26 mouse cellular contexts compared by ENCODE assay signal in genomic region chr11:77440081-77440480, GRCm38 (mm10). TPM values are rescaled to one million over a fixed set of nuclear protein-coding genes. Genes with fewer than 3 reads are reported as not detected.
"Had no signal": no experiment of that assay in that cellular context is flagged by ENCODE, and none has a peak within 500 bp of the region (broad histone marks: within the 10 kb centered on the region; RNA-seq: fewer than 3 reads in every experiment).

No protein-coding gene starts in this region.

- DNase-seq: kidney, postnatal 25 days; layer of hippocampus, adult 9-11 months; liver; lung, adult 18-20 months; lung, postnatal 10 days; lung, postnatal 36 days; retina, postnatal 1 day; right cerebral cortex, postnatal 25 days; spleen, adult 18-20 months; thymus, postnatal 25 days had no signal

- H3K4me3 ChIP-seq: layer of hippocampus, adult 2 months; limb, embryonic 10.5 days; limb, embryonic 13.5 days; liver, embryonic 12.5 days; liver, embryonic 15.5 days; lung, embryonic 15.5 days; megakaryocyte, embryonic 14.5 days; midbrain, embryonic 10.5 days; midbrain, embryonic 13.5 days; myocyte; neural tube, embryonic 13.5 days; stomach, embryonic 15.5 days had no signal

- ATAC-seq: liver, embryonic 12.5 days; midbrain, embryonic 13.5 days; midbrain, embryonic 16.5 days had no signal

- H3K27ac ChIP-seq: layer of hippocampus, adult 2 months; limb, embryonic 10.5 days; limb, embryonic 13.5 days; liver, embryonic 12.5 days; liver, embryonic 15.5 days; lung, embryonic 15.5 days; midbrain, embryonic 10.5 days; midbrain, embryonic 13.5 days; neural tube, embryonic 13.5 days; stomach, embryonic 15.5 days had no signal

- H3K9ac ChIP-seq: limb, embryonic 13.5 days; liver, embryonic 12.5 days; liver, embryonic 15.5 days; lung, embryonic 15.5 days; midbrain, embryonic 13.5 days; neural tube, embryonic 13.5 days; stomach, embryonic 15.5 days had no signal

- H3K4me2 ChIP-seq: limb, embryonic 13.5 days; liver, embryonic 12.5 days; liver, embryonic 15.5 days; lung, embryonic 15.5 days; midbrain, embryonic 13.5 days; neural tube, embryonic 13.5 days; stomach, embryonic 15.5 days had no signal

- H3K27me3 ChIP-seq: limb, embryonic 13.5 days; liver, embryonic 12.5 days; liver, embryonic 15.5 days; lung, embryonic 15.5 days; megakaryocyte, embryonic 14.5 days; midbrain, embryonic 13.5 days; neural tube, embryonic 13.5 days; stomach, embryonic 15.5 days had no signal

- H3K9me3 ChIP-seq: limb, embryonic 10.5 days; limb, embryonic 13.5 days; liver, embryonic 12.5 days; liver, embryonic 15.5 days; lung, embryonic 15.5 days; megakaryocyte, embryonic 14.5 days; midbrain, embryonic 10.5 days; midbrain, embryonic 13.5 days; neural tube, embryonic 13.5 days; stomach, embryonic 15.5 days had no signal

- H3K36me3 ChIP-seq: lung, embryonic 15.5 days; stomach, embryonic 15.5 days had no signal

- H3K4me1 ChIP-seq: limb, embryonic 10.5 days; limb, embryonic 13.5 days; liver, embryonic 12.5 days; midbrain, embryonic 10.5 days; midbrain, embryonic 13.5 days; neural tube, embryonic 13.5 days; stomach, embryonic 15.5 days had no signal

RNA-seq across cellular contexts. Expression of gene Coro6, which starts 22.1 kb away (rescaled TPM):
- polyA plus RNA-seq: liver, embryonic 12.5 days; midbrain, embryonic 10.5 days; midbrain, embryonic 13.5 days; thymus, postnatal 0 days had no signal

RNA-seq across cellular contexts. Expression of gene Ankrd13b, which starts 49.4 kb away (rescaled TPM):
- total RNA-seq: monocyte, adult 5-6 weeks; neutrophil, adult 5-6 weeks had no signal
